Mouse (Mus musculus) stomach, postnatal 0 days (tissue): ENCODE measurements at regions not wholly inside any gene's neighbourhood (a gene's known extent, or its start where the extent isn't known, plus 50 kb on each side); places are given as distances from the start of the nearest gene placed in this dataset.

Source experiments
- ATAC-seq: fragments of 200-750 bp; cut with Nextera tagmentation; 2 replicates; pipeline ENCODE4 v1.8.0; 2017; ENCODE audit not compliant: low FRiP score, low TSS enrichment
- DNase-seq: peaks from one replicate; pipeline ENCODE4 v3.0.0-alpha.2; 2016; ENCODE audit warnings: low spot score
- H3K27ac ChIP-seq: fragments of 300-500 bp; sonication (generic); replicated peaks from 2 replicates; pipeline ENCODE4 v1.5.1; 2014; ENCODE audit warnings: mild to moderate bottlenecking, control low read depth
- H3K27me3 ChIP-seq: fragments of 300-500 bp; sonication (generic); 2 replicates; pipeline ENCODE4 v1.6.1; 2014; ENCODE audit warnings: low read length; ENCODE audit not compliant: control insufficient read depth, insufficient read depth
- H3K36me3 ChIP-seq: fragments of 300-500 bp; sonication (generic); 2 replicates; pipeline ENCODE4 v1.6.1; 2014; ENCODE audit warnings: low read length, mixed read lengths; ENCODE audit not compliant: control insufficient read depth, insufficient read depth
- H3K4me1 ChIP-seq: fragments of 300-500 bp; sonication (generic); replicated peaks from 2 replicates; pipeline ENCODE4 v1.6.1; 2014; ENCODE audit warnings: antibody characterized with exemption; ENCODE audit not compliant: control insufficient read depth, insufficient read depth
- H3K4me2 ChIP-seq: fragments of 300-500 bp; sonication (generic); replicated peaks from 2 replicates; pipeline ENCODE4 v1.6.1; 2014; ENCODE audit warnings: low read depth, mild to moderate bottlenecking, control low read depth, moderate library complexity
- H3K4me3 ChIP-seq: fragments of 300-500 bp; sonication (generic); 2 replicates; pipeline ENCODE4 v1.5.1; 2014; ENCODE audit warnings: low read depth, low read length, control low read depth
- H3K9ac ChIP-seq: fragments of 300-500 bp; sonication (generic); 2 replicates; pipeline ENCODE4 v1.6.1; 2014; ENCODE audit warnings: mild to moderate bottlenecking, low read length, control low read depth, mixed read lengths
- H3K9me3 ChIP-seq: fragments of 300-500 bp; sonication (generic); 2 replicates; pipeline ENCODE4 v1.6.1; 2016; ENCODE audit warnings: low read length; ENCODE audit not compliant: control insufficient read depth
- CTCF ChIP-seq: IDR thresholded peaks from 2 replicates; pipeline ENCODE4 v1.5.1; 2016; ENCODE audit warnings: antibody characterized with exemption, low read depth, mild to moderate bottlenecking, moderate library complexity
- EP300 ChIP-seq: optimal IDR thresholded peaks from 2 replicates; pipeline ENCODE3; 2016; ENCODE audit warnings: antibody characterized with exemption
- WGBS: fragments of 180-500 bp; shearing (Covaris S2); extraction: QIAGEN DNeasy Blood & Tissue Kit; methylation state at CpG from one replicate; pipeline ENCODE4 v1.1.7; 2014; 5-methylcytosine and 5-hydroxymethylcytosine counted together

DNA sequence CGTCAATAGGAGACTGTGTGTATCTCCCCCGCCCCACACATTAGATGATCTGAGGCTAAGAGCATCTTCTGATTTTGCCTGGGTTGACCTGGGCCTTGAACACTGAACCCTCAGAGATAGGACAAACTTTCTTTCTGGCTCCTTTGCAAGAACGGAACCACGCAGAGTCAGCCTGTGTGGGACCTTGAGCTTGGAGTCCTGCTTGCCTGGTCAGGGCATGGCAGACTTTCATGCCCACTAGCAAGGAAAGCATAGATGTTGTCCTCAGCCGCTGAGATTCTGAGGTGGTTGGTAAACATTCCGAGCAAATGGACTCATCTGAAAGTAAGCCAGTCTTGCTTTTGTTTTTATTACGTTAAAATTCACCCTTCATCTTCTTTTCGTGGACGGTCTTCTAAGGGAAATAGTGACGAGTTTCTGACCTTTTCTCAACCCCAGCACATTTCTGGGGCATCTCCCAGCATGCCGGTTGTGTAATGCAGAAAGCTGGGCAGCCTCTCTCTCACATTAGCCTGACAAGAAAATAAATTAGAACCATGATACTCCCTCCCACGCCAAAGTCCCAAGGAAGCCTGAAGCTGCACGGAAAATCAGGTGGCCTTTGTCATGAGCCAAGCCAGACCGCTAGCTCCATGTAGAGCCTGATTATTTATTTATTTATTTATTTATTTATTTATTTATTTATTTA is 79.2 kb upstream of the Ppm1b start:
- Histone ChIP-seq H3K4me1 (no peaks in the 10 kb centered on the region), H3K27me3 (no peaks in the 10 kb centered on the region), H3K36me3 (no peaks in the 10 kb centered on the region), H3K9ac (no peak overlapping the region), H3K27ac (no peak overlapping the region), H3K9me3 (no peaks in the 10 kb centered on the region), H3K4me3 (no peak overlapping the region), H3K4me2 (no peak overlapping the region)
- DNase-seq (no peak), ATAC-seq (0 out of 2 replicates have a peak, but pooled peaks have one; percentile 9)
- 61% methylated on average over 14 of the region's 14 CpGs for WGBS
- no peak for TF ChIP-seq CTCF

GRCm38 (mm10) chr17:84877864-84878224 is 78.7 kb upstream of the Ppm1b start:
- Histone ChIP-seq H3K9me3 (no peaks in the 10 kb centered on the region), H3K27me3 (no peaks in the 10 kb centered on the region), H3K27ac (peak overlapping the region; percentile 10; the same call in 1 of the 2 replicates), H3K36me3 (no peaks in the 10 kb centered on the region), H3K4me3 (peak overlapping the region; percentile 14; the same call in 1 of the 2 replicates), H3K9ac (no peak overlapping the region), H3K4me2 (no peak overlapping the region), H3K4me1 (no peaks in the 10 kb centered on the region)
- TF ChIP-seq EP300, result no peak
- peak; percentile 96 for TF ChIP-seq CTCF
- WGBS, result 20% methylated on average over 10 of the region's 10 CpGs
- DNase-seq, result peak; percentile 77
- peak; percentile 25; the same call in 1 of the 2 replicates for ATAC-seq

DNA sequence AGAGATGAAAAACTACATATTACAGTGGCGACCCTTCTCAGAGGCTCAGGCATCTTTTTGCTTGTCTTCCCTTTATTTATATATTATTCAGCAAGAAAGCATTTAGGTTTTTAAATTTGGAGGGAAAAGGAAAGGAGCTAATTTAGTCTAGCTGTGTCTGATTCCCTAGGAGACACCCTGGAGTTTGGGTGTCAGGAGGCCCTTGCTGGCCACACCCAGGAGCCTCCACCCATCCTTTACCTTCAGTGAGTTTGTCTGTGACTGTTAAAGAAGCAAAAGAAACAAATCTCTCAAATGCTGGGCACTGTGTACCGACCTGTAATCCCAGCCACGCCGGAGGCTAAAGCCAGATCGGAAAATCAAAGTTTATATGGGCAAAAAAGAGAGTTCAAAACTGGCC is 78.2 kb upstream of the Ppm1b start:
- Histone ChIP-seq H3K9me3 (no peaks in the 10 kb centered on the region), H3K9ac (no peak overlapping the region), H3K4me3 (peak overlapping the region; percentile 14; the same call in 1 of the 2 replicates), H3K27me3 (no peaks in the 10 kb centered on the region), H3K4me1 (no peaks in the 10 kb centered on the region), H3K27ac (peak overlapping the region; percentile 10; the same call in 1 of the 2 replicates), H3K4me2 (no peak overlapping the region), H3K36me3 (no peaks in the 10 kb centered on the region)
- DNase-seq (no peak), ATAC-seq (no peak)
- TF ChIP-seq EP300, result no peak
- no peak for TF ChIP-seq CTCF
- 75% methylated on average over 5 of the region's 5 CpGs for WGBS

GRCm38 (mm10) chr17:84879146-84879545 is 77.4 kb upstream of the Ppm1b start:
- H3K9me3 ChIP-seq, result no peaks in the 10 kb centered on the region
- WGBS, result 64% methylated on average over 10 of the region's 10 CpGs
- H3K27me3 ChIP-seq, result no peaks in the 10 kb centered on the region
- ATAC-seq (peak; percentile 96), DNase-seq (peak; percentile 80)
- no peak overlapping the region for H3K9ac ChIP-seq
- H3K4me2 ChIP-seq, result no peak overlapping the region
- TF ChIP-seq CTCF, result no peak
- no peak for TF ChIP-seq EP300
- H3K4me3 ChIP-seq, result no peak overlapping the region
- H3K27ac ChIP-seq, result no peak overlapping the region
- H3K36me3 ChIP-seq, result no peaks in the 10 kb centered on the region
- no peaks in the 10 kb centered on the region for H3K4me1 ChIP-seq

DNA sequence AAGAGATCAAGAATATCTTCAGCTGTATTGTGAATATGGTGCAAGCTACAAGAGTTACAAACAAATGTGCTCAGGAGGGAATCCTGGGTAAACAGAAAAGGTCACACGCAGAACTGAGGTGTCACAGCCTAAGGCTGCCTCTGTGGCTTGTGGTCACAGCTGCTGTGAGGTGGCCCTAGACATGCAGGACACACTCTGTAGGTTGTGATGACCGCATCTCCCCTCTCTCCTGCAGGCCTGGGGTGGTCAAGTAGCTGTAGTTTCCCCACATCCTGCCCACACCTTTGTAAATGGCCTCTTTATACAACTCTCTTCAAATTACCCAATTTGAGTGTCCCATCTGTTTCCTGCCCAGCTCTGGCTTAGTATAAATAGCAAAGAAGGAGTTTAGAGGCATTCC is 75.6 kb upstream of the Ppm1b start:
- Histone ChIP-seq H3K9me3 (no peaks in the 10 kb centered on the region), H3K9ac (no peak overlapping the region), H3K27ac (no peak overlapping the region), H3K4me3 (no peak overlapping the region), H3K4me2 (no peak overlapping the region), H3K36me3 (no peaks in the 10 kb centered on the region), H3K4me1 (no peaks in the 10 kb centered on the region), H3K27me3 (no peaks in the 10 kb centered on the region)
- 70% methylated on average over 2 of the region's 2 CpGs for WGBS
- ATAC-seq, result no peak
- no peak for DNase-seq
- TF ChIP-seq CTCF (no peak), EP300 (no peak)

DNA sequence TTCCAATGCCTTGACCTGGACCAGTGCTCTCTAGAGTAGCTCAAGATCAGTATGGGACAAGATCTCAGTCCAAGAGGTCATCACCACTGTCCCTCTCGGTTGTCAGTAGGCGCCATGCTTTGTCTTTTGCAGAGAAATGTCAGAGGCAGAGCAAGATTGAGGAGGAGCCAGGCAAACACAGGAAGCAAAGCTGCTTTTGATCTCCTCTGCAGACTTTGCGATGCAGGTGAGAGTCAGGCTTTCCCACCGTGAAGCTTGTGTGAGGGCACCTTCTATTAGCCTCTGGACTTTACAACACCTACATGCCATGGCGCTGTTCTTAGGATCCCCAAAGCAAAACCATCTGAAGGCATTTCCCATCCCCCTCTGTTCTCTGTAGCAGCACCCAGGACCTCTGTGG is 68.0 kb upstream of the Ppm1b start:
- no peak overlapping the region for H3K9ac ChIP-seq
- H3K4me3 ChIP-seq, result no peak overlapping the region
- no peaks in the 10 kb centered on the region for H3K4me1 ChIP-seq
- no peak overlapping the region for H3K27ac ChIP-seq
- H3K27me3 ChIP-seq, result no peaks in the 10 kb centered on the region
- DNase-seq, result no peak
- no peaks in the 10 kb centered on the region for H3K9me3 ChIP-seq
- WGBS, result 76% methylated on average over 5 of the region's 5 CpGs
- ATAC-seq, result no peak
- no peak for TF ChIP-seq CTCF
- no peaks in the 10 kb centered on the region for H3K36me3 ChIP-seq
- no peak overlapping the region for H3K4me2 ChIP-seq
